Mouse (Mus musculus): Measurements from ENCODE around the gene C130050O18Rik.

GRCm38 (mm10) chr5:139373889-139374444 is 31.1 kb upstream of the C130050O18Rik start:
- TF ChIP-seq CTCF (IDR thresholded peaks at IDR 0.05; ENCODE audit: control insufficient read depth, insufficient read depth, insufficient read length) (no peak), MYOG (IDR thresholded peaks at IDR 0.05; ENCODE audit: control insufficient read depth, extremely low read depth, insufficient read length) (no peak), MAX (IDR thresholded peaks at IDR 0.05) (no peak), CEBPB (IDR thresholded peaks at IDR 0.05; ENCODE audit: low read depth) (no peak), USF1 (IDR thresholded peaks at IDR 0.05; ENCODE audit: low read depth) (no peak), MYOD1 (IDR thresholded peaks at IDR 0.05; ENCODE audit: control insufficient read depth, insufficient read length, low read depth) (no peak), FOSL1 (IDR thresholded peaks at IDR 0.05; ENCODE audit: insufficient read depth, low read length, poor library complexity, severe bottlenecking) (no peak)
